Mouse (Mus musculus): ENCODE data around the gene Abca9.

The Abca9 gene
- long read RNA-seq, experiment 1, partial matches to known transcripts: 2 of 5 reads
- long read RNA-seq, experiment 1, other reads (novel, unspliced or antisense): 3 of 5 reads
- long read RNA-seq, experiment 2, partial matches to known transcripts: 0 of 4 reads
- long read RNA-seq, experiment 2, other reads (novel, unspliced or antisense): 4 of 4 reads

DNA sequence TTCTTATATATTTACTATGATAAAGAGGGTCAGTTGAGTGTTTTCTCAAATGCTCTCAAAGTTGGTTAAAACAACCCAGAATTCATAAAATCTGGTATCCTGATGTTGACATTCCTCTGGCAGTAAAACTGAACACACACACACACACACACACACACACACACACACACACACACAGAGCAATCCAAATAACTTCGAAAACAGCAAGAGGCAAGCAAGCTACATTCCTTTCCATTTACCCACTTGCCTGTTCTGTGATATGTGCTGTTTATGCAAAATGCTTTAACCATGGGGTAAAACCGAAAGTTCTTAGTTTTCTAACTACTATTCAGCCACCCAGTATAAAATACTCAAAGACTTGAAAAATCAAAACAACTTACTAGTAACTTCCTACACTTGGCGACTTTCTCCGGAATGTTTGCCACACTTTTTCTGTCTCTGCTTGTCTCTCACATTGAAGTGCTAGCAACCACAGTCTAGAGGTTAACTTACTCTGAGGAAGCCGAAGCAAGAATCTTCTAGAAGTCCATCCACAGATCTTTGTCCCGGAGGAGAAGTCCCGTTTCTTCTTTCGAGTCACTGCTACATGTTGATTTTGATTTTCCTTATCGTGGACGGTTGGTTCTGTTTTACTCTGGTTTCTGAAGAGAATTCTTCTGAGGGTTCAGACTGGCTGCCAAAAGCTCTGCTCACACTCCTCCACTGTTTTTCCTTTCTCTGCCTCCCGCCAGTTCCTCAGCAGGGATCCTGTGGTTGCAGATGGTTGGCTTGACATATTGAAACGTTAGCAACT is at the start of gene Abca9:
Gene Abca9 (minus strand): TSS at position 738 of the 793 bp plus-strand sequence.
- intact Hi-C loops (cut with DNase I): no loop called here

DNA sequence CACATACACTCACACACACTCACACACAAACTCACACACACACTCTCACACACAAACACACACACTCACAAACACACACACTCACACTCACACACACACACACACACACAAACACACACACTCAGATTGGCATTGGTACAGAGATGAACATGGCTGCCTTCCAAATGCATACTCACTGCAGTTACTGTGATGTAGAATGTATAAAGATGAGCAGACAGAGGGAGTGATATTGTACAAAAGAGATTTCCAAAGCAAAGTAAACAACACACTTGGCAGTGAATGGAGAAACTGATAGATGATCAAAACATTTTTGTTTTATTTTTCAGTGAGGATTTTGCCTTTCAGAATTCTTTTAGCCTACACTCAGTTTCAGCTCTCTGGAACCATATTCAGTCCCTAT is 49.1 kb upstream of the Abca9 start:
- intact Hi-C loops (cut with DNase I): no loop called here

DNA sequence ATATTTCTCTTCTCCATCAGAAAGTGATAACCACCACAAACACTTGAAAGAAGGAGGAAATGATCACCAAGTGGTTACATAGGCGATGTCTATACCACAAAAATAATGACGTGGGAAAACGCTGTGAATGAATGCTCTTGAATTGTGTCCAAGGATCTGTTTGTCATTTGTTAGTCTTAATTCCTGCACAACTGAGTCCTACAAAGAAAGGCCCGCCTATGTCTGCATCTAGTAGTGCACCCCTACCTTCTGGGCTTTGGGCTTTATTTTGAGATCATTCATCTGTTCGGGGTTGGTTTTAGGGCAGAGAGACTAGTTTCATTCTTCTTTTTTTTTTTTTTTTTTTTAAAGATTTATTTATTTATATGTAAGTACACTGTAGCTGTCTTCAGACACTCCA is 35.9 kb upstream of the Abca9 start:
- intact Hi-C loops (cut with DNase I): no loop called here

DNA sequence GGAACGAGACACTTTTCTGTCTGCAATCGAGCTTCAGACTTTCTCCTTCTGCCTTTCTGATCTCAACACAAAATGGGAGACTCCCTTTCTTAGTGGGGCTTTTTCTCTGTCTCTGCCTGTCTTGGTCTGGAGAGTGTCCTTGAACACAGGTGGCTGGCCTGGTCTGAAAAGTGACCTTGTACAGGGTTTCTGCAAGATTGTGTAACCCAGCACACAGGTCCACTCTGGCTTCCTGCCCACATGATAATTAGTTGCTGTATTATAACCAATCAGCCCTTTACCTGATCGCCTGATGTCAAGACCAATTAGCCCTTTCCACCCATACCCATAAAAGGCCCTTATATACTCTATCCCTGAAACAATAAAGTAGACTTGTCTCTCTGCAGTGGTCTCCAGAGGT is 30.9 kb upstream of the Abca9 start:
- intact Hi-C loops (cut with DNase I): no loop called here

DNA sequence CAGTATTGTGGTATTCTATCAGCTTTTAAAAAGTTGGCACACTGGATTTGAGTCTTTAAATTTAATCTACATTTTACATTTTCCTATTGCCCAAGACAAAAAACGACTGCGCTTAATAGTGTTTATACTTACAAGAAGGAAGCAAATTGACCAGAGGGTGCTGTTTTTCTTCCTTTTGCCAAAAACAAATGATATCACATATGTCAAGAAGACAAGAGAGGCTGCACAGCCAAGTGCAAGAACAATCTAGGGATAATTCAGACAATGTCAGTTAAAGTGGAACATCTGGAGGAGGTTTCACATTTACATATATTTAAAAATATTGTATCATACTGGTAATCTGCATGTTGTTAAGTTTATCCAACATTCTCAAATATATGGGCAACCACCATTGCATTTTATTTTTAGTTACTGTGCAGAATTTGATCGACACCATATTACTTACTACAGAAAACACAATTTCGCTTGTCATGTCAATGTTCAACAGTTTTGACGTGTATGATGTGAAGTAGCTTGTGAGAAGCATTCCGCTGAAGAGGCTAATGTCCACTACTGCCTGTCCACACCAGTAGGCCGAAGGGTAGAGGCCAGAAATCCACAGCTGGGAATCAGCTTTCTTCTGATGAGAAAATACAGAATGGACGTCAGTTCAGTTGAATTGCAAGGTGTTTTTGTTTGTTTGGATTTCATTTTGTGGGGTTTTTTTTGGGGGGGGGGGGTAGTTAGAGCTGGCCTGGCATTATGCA is 28.7 kb upstream of the Abca9 start:
- intact Hi-C loops (cut with DNase I): no loop called here

DNA sequence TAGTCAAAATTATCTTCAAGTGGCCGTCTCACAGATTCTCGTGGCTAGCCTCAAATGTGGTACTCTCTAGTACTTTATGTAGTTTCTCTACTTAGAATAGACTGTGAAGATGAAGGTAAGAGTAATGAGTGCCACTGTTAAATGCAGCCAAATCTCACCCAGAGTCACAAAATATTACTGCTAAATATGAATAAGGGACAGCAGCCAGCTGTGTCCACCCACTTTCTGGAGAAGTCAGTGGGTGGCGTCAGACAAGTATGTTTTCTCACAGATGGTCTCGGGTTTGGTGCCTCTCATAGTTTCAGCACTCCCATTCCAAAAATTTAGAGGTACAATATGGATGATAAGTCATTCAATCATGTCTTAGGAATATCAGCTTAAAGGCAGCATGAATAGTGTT is 27.3 kb upstream of the Abca9 start:
- intact Hi-C loops (cut with DNase I): no loop called here

DNA sequence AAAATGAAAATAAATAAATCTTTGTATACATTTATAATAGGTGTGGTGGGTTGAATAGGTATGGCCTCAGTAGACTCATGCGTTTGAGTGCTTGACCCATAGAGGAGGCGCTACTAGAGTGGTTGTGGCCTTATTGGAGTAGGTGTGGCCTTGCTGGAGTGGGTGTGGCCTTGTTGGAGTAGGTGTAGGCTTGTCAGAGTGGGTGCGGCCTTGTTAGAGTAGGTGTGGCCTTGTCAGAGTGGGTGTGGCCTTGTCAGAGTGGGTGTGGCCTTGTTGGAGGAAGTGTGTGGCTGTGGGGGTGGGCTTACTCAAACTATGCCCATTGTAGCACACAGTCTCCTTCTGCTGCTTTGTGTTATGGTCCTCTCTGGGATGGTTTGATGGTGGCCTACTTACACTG is 3.2 kb upstream of the Abca9 start:
- intact Hi-C loops (cut with DNase I): no loop called here

DNA sequence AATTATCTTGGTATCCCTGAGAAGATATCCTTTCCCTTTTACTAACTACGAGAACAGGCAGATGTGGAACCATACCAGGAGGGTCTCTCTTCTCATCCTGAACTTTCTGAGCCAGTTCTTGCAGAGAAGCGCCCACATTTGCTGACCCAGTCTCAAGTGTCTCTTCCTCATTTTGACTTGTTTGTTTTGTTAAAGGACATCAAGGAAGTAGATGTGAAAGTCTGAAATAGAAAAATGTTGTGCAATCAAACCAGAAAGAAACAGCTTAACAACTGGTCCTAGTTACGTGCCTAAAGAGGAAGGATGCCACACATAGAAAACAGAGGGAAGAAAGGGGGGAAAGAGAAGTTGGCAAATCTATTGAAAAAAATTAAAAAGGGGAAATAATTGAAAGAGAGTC is 2.2 kb downstream of the Abca9 start:
- intact Hi-C loops (cut with DNase I): no loop called here

DNA sequence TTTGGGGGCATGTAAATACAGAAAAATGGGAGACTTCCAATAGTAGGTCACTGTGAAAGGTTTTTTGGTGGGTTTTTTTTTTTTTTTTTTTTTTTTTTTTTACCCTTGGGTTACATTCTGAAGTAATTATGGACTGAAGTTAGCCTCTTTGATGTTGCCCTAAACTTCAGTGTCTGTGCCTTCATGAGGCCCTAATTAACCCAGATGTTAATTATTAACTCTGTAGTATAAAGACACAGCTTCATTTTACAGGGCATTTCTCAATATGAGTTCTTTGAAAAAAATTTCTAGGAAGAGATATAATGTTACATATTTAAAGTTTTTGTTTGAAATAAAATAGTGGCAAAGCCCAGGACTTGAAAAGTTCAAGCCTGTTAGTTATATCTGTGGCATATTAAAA is 2.6 kb downstream of the Abca9 start:
- intact Hi-C loops (cut with DNase I): no loop called here

DNA sequence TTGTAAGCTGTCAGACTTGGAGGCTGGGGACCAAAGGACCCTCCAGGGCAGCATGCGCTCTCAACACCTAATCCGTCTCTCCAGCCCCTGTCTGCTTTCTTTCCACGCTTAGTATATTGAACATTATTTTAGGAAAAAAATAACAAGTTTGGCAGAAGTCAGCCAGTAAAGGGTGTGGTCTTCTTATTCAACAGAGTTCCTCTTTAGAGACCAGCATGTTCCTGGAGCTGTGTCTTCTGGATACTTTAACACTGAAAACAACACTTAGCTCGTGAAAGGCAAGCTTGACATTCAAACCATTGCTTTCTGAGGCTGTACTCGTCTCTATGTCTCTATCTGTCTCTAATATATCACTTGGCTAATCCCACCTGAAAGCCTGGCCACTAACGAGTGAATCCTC is 10.9 kb downstream of the Abca9 start:
- intact Hi-C loops (cut with DNase I): no loop called here

DNA sequence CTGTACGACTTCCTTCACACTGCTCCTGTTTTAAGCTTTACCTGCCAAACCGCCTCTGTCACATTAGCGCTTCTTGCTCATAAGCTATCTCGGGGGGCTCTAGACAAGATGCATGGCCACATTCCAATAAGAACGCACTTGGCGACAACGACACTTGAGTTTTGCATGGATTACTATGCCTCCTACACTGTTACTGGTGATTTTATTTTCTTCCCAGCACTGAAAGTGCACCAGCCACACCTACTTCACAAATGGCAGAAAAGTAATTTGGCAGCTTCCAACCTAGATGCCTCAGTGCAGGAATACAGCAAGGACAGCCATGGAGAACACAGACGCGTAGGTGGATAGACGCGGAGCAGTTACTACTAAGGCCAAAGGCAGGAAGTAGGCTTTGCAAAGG is 12.0 kb downstream of the Abca9 start:
- intact Hi-C loops (cut with DNase I): no loop called here

DNA sequence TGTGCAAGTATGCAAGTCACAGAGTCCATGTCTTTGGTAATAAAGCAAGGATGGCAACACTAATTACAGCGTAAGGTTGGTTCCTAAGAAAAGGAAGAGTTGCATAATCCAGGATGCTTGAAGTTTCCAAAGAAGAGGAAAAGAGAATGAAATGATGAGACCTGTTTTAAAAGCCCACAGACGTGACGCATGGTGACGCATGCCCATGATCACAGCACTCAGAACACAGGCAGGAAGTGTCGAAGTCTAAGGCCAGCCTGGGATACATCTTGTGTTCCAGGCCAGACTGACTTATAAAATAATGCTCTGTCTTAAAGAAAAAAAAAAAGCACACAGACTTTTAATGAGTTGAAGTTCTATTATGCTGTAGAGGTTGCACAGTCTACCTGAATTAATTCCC is 20.4 kb downstream of the Abca9 start:
- intact Hi-C loops (cut with DNase I): no loop called here

DNA sequence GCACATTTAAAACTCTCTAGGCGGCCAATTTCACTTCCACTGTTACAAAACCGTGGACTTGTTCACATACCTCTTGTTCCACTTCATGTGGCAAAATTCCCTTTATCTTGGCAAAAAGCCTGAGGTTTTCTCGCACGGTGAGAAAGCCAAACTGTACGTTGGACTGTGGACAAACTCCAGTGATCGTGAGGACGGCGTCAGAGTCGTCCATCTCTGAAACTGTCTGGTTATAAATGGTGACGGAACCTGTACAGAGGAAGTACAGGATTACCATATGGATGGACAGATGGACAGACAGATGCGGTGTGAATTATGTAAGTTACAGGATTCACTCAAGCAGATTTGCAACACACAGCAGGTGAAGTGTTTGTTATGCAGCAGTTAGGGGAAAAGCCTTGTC is 22.6 kb downstream of the Abca9 start:
- intact Hi-C loops (cut with DNase I): no loop called here

DNA sequence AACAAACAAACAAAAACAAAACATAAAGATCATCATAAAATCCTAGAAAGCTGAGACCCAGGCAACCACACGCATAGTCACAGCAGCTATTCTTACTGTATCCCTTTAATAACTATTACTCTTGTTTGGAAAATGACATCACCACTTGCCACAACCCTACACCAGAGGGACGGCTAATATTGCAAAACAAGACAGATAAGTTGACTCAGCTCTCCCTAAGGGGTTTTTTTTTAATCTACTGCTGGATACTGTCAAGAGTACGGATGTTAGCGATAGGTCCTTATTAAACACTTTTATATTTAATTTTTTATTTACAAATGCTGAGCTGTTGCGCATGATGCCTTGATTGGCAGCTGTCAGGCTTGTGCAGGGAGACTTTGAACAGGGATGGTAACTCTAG is 37.2 kb downstream of the Abca9 start:
- intact Hi-C loops (cut with DNase I): no loop called here

DNA sequence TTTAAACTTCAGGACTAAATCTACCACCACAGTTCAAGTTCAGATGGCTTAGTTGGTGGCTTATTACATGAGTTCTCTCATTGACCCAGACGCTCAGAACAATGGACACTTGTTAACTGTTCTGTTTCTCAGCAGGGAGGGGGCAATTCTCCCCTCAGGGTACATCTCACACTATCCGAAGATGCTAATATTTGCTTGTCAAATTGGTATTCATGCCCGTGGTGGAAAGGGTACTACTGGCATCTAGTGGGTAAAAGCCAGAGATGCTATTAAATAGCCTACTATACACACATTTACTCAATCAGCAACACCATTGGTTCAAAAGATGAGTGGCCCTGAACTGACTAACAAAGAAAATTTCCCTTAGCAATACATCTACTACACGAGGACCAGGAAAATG is 56.9 kb downstream of the Abca9 start:
- intact Hi-C loops (cut with DNase I): loop anchor here (2.0 kb wide), 1 partner anchor 236 kb away; no protein-coding TSS in a partner anchor

DNA sequence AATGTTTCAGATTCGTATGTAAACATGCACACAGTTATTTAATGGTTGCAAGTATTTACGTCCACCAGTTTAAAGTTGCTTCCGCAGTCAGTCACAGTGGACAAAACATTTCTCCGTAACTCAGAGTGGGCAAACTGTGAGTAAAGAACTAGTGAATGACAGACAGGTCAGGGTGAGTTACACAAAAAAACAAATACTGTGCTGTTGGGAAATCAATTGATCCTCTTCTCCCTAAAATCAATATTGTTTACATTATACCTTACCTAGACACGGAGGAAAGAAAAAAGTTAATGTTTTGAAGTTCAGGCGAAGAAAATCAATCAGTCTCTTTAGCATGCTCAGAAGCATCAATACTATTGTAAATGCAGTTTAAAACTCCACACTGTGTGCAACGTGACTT is 66.6 kb downstream of the Abca9 start:
- intact Hi-C loops (cut with DNase I): no loop called here

DNA sequence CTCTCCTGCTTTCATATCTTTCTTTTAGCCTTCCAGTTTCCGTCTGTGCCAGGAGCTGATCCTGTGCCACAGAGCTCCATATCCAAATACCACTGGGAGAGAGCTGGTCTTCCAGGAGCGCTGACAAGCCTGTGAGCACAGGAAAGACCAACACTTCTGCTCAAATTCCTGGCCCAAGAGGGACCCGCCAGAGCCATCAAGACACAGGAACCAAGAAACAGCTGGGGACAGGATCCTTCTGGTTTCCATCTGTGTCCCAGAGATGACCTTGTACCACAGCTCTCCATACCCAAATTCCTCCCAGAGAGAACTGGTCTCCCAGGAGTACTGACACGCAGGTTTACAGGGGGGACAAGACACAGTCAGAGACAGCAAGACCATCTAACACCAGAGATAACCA is 69.1 kb downstream of the Abca9 start:
- intact Hi-C loops (cut with DNase I): no loop called here

DNA sequence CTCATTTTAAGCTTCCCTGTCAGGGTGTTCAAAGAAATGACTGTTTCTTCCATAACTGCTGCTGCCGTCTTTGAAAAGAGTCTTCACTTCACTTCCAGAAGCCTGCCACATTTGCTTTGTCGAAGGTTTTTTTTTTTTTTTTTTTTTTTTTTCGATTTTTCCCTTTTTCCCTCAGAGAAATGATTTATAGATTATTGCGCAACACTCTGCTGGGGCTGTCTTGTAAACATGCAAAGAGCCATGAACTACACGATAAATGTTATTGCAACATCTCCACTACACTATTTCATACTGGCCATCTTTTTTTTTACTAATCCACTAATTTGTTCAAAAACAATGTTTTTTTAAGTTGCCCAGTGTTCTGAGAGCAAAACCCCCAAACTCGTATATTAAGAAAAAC is 70.5 kb downstream of the Abca9 start:
- intact Hi-C loops (cut with DNase I): no loop called here

DNA sequence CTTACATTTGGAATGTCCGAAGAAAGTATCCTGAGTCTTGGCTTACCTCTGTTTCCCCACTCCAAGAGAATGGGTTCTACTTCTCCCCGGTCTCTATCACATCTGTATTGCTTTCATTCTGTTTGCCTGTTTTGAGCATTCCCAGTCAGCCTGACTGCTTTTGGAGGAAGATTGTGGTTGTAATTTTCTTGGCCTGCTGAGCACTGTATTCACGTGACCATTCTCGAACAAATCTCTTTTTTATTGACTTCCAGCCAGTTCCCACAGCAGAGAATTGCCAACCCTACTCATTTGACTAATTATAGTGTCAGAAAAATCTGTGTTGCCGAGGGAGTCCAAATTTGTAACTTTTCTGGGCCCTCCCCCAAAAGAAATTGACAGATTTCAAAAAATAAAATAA is 72.1 kb downstream of the Abca9 start, which contains the start of gene Abca8a:
Gene Abca8a (minus strand): TSS at position 121 of the 400 bp plus-strand sequence.
- intact Hi-C loops (cut with DNase I): no loop called here

DNA sequence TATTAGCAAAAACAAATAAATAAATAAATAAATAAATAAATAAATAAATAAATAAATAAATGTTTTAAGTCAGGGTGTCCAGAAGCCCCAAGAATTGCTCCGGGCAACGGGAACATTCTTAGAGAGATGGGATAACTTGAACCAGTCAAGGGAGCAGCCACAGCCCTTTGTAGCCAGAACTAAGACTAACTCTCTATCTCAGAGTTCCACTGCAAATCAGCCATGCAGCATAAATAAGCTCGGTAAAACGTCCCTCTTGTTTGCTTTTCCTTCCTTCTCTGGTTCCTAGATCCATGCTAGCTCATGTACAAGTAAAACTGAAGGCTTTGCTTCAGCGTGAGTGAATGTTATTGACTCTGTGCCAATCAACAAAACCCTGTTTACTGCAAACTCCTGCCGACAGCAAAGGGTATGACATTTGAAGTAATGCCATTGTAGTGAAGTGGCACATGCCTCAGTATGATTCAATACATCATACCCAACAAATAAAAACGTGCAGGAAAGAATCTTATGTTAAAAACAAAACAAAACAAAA is 73.1 kb downstream of the Abca9 start:
- intact Hi-C loops (cut with DNase I): no loop called here

DNA sequence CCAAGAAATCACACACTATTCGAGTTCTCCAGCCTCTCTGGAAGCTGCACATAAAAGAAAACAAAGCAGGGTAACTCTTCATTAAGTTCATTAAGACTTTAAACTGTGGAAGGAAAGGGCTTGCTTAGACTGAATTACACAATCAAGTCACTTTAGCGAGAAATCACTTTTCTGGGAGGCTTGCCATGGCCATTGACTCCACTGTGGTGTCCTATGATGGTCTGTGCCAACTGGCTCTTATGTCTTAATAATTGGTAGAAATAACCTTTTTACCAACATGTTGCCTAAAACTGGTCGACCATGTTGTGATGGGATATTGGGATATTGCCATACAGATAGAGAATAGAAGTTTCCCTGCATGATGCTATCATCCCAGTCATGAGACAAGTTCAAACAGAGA is 73.8 kb downstream of the Abca9 start:
- intact Hi-C loops (cut with DNase I): no loop called here

DNA sequence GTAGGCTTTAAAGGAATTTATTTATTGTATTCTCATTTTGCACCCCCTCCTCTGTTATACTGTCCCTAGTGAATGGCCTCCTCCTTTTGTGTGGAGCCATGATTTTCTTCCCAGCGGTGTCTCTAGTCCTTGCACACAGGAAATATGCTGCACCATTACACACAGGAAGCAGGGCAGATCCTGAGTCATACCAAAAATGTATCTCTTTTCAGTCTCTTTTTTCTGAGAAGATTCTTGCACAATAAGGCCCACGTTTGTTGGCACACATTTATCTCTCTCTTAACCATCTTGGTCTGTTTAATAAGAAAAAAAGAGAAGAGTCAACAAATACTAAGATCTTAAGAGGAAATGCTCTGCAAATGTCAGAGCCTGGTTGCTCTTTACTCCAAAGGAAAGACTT is 76.7 kb downstream of the Abca9 start:
- intact Hi-C loops (cut with DNase I): no loop called here

Measured in adrenal gland (tissue).